Mouse (Mus musculus) myocyte (in vitro differentiated cells): ENCODE results near the gene Dennd1a. TPM values are rescaled to one million over a fixed set of nuclear protein-coding genes. Genes with fewer than 3 reads are reported as not detected.

ENCODE experiments used
- H3K27me3 ChIP-seq: one replicate; pipeline ENCODE4 v1.6.1; 2011; ENCODE audit not compliant: control insufficient read depth, insufficient read depth, insufficient read length
- H3K36me3 ChIP-seq: one replicate; pipeline ENCODE4 v1.6.1; 2011; ENCODE audit not compliant: control insufficient read depth, insufficient read depth
- H3K4me2 ChIP-seq: one replicate; pipeline ENCODE4 v1.6.1; 2011; ENCODE audit warnings: low read depth, control low read depth
- H3K4me3 ChIP-seq: one replicate; pipeline ENCODE4 v1.5.1; 2011; ENCODE audit warnings: mild to moderate bottlenecking, control low read depth, moderate library complexity
- H3K79me2 ChIP-seq: one replicate; pipeline ENCODE4 v1.6.1; 2011; ENCODE audit not compliant: control insufficient read depth, insufficient read depth
- H3ac ChIP-seq: one replicate; pipeline ENCODE4 v1.6.1; 2011; ENCODE audit not compliant: control insufficient read depth, insufficient read length
- CEBPB ChIP-seq: IDR thresholded peaks from 2 replicates; pipeline ENCODE4 v1.6.1; 2011; ENCODE audit warnings: mild to moderate bottlenecking, moderate library complexity; ENCODE audit not compliant: poor library complexity, insufficient read depth, severe bottlenecking
- E2F4 ChIP-seq: IDR thresholded peaks from one replicate; pipeline ENCODE4 v1.6.1; 2011; ENCODE audit warnings: mild to moderate bottlenecking, control low read depth, moderate library complexity; ENCODE audit not compliant: insufficient read depth
- MAX ChIP-seq: IDR thresholded peaks from one replicate; pipeline ENCODE4 v1.6.1; 2011; ENCODE audit warnings: low read depth, mild to moderate bottlenecking, control low read depth
- MYOD1 ChIP-seq, 3 experiments: IDR thresholded peaks; one replicate each; pipeline ENCODE4 v1.6.1; 2011; ENCODE audit warnings: control low read depth in 2 of 3, low read depth in 2 of 3, mild to moderate bottlenecking in 2 of 3, moderate library complexity in 1 of 3; ENCODE audit not compliant: insufficient read length in 2 of 3, control insufficient read depth in 1 of 3
- MYOG ChIP-seq, 3 experiments: IDR thresholded peaks; one replicate each; pipeline ENCODE4 v1.6.1; 2011; ENCODE audit warnings: control low read depth in 2 of 3, low read depth in 2 of 3, mild to moderate bottlenecking in 2 of 3; ENCODE audit not compliant: insufficient read length in 2 of 3, control insufficient read depth in 1 of 3, insufficient read depth in 1 of 3
- POLR2A ChIP-seq: IDR thresholded peaks from one replicate; pipeline ENCODE4 v1.6.1; 2011; ENCODE audit warnings: low read depth, mild to moderate bottlenecking, control low read depth, moderate library complexity; ENCODE audit not compliant: insufficient read length
- POLR2AphosphoS2 ChIP-seq: IDR thresholded peaks from one replicate; pipeline ENCODE4 v1.6.1; 2011; ENCODE audit warnings: low read depth, control low read depth; ENCODE audit not compliant: insufficient read length
- REST ChIP-seq: IDR thresholded peaks from one replicate; pipeline ENCODE4 v1.6.1; 2011; ENCODE audit warnings: mild to moderate bottlenecking, control low read depth, moderate library complexity; ENCODE audit not compliant: insufficient read depth, insufficient read length
- SRF ChIP-seq: IDR thresholded peaks from one replicate; pipeline ENCODE4 v1.6.1; 2011; ENCODE audit warnings: low read depth; ENCODE audit not compliant: control insufficient read depth, insufficient read length
- TCF12 ChIP-seq: IDR thresholded peaks from one replicate; pipeline ENCODE4 v1.6.1; 2011; ENCODE audit warnings: mild to moderate bottlenecking, control low read depth; ENCODE audit not compliant: poor library complexity, insufficient read depth, severe bottlenecking
- TCF3 ChIP-seq: IDR thresholded peaks from one replicate; pipeline ENCODE4 v1.6.1; 2011; ENCODE audit warnings: low read depth, control low read depth; ENCODE audit not compliant: insufficient read length
- USF1 ChIP-seq: IDR thresholded peaks from one replicate; pipeline ENCODE4 v1.6.1; 2011; ENCODE audit warnings: low read depth, mild to moderate bottlenecking, control low read depth, moderate library complexity
- polyA plus RNA-seq: library from polyadenylated mRNA; unstranded; fragments of >200 nt; fragmentation: generic; extraction: Trizol; gene quantifications from one replicate; pipeline ENCODE4 v1.2.1, GENCODE M21; 2012; ENCODE audit warnings: missing spikeins

Dennd1a gene
- polyA plus RNA-seq, 1 experiment = 11.3 TPM

DNA sequence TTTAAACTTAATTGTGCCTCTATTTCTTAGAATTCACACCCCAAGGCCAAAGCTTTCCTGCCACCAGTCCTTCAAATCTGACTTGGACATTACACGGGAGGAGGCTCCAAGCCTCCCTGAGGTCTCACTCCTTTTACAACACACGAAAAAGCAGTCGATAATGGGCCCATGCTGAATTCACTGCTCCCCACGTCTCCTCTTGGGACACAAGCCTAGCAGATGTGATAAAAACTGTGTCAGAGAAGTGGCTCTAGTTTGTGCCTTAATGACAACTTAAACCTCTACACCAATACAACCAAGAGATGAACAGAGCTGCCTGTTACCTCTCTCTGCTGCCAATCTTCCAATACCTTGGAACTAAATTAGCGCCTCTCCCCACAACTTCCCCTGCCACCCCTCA is 144.3 kb downstream of the Dennd1a start:
- Histone ChIP-seq H3K4me2 (no peak overlapping the region), H3K79me2 (no peaks in the 10 kb centered on the region), H3K4me3 (no peak overlapping the region), H3K27me3 (no peaks in the 10 kb centered on the region), H3K36me3 (no peaks in the 10 kb centered on the region), H3ac (no peak overlapping the region)
- no peak for TF ChIP-seq CEBPB
- TF ChIP-seq MYOG (IDR thresholded peaks at IDR 0.05; ENCODE audit: control insufficient read depth in 1 of 3, insufficient read depth in 1 of 3, insufficient read length in 2 of 3, low read depth in 2 of 3) = no peak
- no peak for TF ChIP-seq USF1
- TF ChIP-seq POLR2AphosphoS2 = no peak
- no peak for TF ChIP-seq E2F4
- no peak for TF ChIP-seq SRF
- TF ChIP-seq POLR2A = no peak
- no peak for TF ChIP-seq MYOD1 (IDR thresholded peaks at IDR 0.05; ENCODE audit: control insufficient read depth in 1 of 3, insufficient read length in 2 of 3, low read depth in 2 of 3)
- TF ChIP-seq MAX = no peak
- no peak for TF ChIP-seq TCF3
- no peak for TF ChIP-seq TCF12
- no peak for TF ChIP-seq REST

DNA sequence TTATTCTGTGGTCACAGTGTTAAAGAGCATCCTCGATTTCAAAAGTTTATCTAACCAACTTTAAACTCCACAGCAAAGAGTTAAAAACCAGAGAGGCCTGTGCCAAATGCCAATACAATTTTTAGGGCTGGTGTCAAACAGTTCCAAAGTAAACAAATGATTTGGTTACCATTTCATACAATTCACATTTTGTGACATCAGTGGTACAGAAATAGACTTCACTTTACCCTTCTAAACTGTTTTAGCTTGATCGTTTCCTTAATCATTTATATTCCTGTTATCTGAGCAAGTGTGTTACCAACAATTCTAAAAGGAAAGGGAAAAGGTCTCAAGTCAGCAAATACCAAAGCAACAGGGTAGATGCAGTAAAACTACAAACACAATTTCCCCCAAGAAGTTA is 145.0 kb downstream of the Dennd1a start:
- TF ChIP-seq MAX (no peak), POLR2AphosphoS2 (no peak), MYOG (IDR thresholded peaks at IDR 0.05; ENCODE audit: control insufficient read depth in 1 of 3, insufficient read depth in 1 of 3, insufficient read length in 2 of 3, low read depth in 2 of 3) (no peak), USF1 (no peak), CEBPB (no peak), E2F4 (no peak), TCF3 (no peak), TCF12 (no peak), POLR2A (no peak), MYOD1 (IDR thresholded peaks at IDR 0.05; ENCODE audit: control insufficient read depth in 1 of 3, insufficient read length in 2 of 3, low read depth in 2 of 3) (no peak), SRF (no peak), REST (no peak)

DNA sequence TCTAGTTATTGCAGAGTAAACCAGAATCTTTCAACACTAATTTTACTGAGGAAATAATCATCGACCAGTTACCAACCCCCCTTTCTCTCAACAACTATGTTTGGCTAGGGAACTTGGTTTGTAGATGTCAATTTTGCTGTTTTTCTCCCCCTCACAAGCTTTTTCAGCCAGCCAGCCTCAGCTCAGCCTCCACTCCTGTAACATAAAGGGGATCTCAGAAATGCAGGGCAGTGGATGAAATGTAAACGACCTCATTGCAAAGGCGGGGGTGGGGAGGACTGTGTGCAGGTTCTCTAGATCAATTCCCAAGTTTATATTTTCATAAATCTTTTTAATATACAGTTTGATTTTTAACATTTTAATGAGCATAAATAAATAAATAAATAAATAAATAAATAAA is 147.7 kb downstream of the Dennd1a start:
- no peaks in the 10 kb centered on the region for H3K27me3 ChIP-seq
- no peak for TF ChIP-seq TCF12
- no peak for TF ChIP-seq MYOG (IDR thresholded peaks at IDR 0.05; ENCODE audit: control insufficient read depth in 1 of 3, insufficient read depth in 1 of 3, insufficient read length in 2 of 3, low read depth in 2 of 3)
- TF ChIP-seq E2F4 = no peak
- no peak for TF ChIP-seq POLR2A
- TF ChIP-seq USF1 = no peak
- no peak for TF ChIP-seq MYOD1 (IDR thresholded peaks at IDR 0.05; ENCODE audit: control insufficient read depth in 1 of 3, insufficient read length in 2 of 3, low read depth in 2 of 3)
- TF ChIP-seq CEBPB = no peak
- no peak for TF ChIP-seq REST
- TF ChIP-seq TCF3 = no peak
- TF ChIP-seq MAX = no peak
- TF ChIP-seq SRF = no peak
- TF ChIP-seq POLR2AphosphoS2 = no peak
- H3K79me2 ChIP-seq = no peaks in the 10 kb centered on the region
- no peak overlapping the region for H3K4me3 ChIP-seq
- no peaks in the 10 kb centered on the region for H3K36me3 ChIP-seq
- H3K4me2 ChIP-seq = no peak overlapping the region
- no peak overlapping the region for H3ac ChIP-seq

More for the DNA sequence above, 145.0 kb downstream of the Dennd1a start:
- Histone ChIP-seq H3K79me2 (no peaks in the 10 kb centered on the region), H3K36me3 (no peaks in the 10 kb centered on the region), H3K4me3 (no peak overlapping the region), H3K27me3 (no peaks in the 10 kb centered on the region), H3ac (no peak overlapping the region), H3K4me2 (peak overlapping the region; percentile 34)

DNA sequence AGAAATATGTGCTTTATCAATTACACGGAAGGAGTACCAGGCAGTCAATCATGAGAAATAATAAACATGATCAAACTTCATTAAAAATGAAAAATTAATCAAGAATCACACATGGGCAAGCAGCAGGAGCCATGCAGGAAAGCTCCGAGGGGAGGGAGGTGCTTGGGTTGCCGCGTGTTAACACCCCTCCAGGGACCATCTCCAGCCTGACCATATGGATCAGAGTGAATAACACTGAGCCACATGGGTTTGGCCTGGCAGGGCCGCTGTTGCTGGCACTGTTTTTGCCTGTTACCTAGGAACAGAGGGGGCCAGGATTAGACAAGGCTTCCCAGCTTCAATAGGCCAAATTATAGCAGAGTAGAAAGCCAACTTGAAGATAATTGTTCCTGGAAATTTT is 150.1 kb downstream of the Dennd1a start:
- Histone ChIP-seq H3K36me3 (no peaks in the 10 kb centered on the region), H3K4me3 (no peak overlapping the region), H3K4me2 (no peak overlapping the region), H3ac (no peak overlapping the region), H3K79me2 (no peaks in the 10 kb centered on the region), H3K27me3 (no peaks in the 10 kb centered on the region)
- TF ChIP-seq POLR2AphosphoS2 (no peak), E2F4 (no peak)

DNA sequence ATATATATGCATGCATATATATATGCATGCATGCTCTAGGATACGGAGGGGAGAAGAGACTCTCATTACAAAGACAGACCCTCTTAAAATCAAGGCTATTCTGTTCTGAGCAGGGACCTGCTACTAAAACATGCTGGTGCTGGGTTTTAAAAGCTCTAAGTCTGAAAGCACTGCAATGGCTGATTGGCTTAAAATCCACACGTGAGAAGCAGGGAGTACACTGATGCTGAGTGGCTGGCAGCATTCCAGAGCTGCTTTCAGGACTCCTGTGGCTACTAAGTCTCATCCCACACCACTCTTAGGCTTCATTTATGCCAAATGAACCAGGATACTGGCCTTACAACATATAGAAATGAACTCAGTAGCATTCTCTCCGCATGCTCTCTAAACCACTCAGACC is 151.8 kb downstream of the Dennd1a start:
- Histone ChIP-seq H3ac (no peak overlapping the region), H3K4me2 (no peak overlapping the region), H3K4me3 (no peak overlapping the region), H3K79me2 (no peaks in the 10 kb centered on the region), H3K27me3 (no peaks in the 10 kb centered on the region), H3K36me3 (no peaks in the 10 kb centered on the region)
- TF ChIP-seq CEBPB (no peak), TCF12 (no peak), E2F4 (no peak), POLR2A (no peak), REST (no peak), SRF (no peak), USF1 (no peak), TCF3 (no peak), MAX (no peak), MYOG (IDR thresholded peaks at IDR 0.05; ENCODE audit: control insufficient read depth in 1 of 3, insufficient read depth in 1 of 3, insufficient read length in 2 of 3, low read depth in 2 of 3) (no peak), MYOD1 (IDR thresholded peaks at IDR 0.05; ENCODE audit: control insufficient read depth in 1 of 3, insufficient read length in 2 of 3, low read depth in 2 of 3) (no peak)
